Comparison of ENCODE assay signal across 20 mouse cellular contexts in the genomic region with DNA sequence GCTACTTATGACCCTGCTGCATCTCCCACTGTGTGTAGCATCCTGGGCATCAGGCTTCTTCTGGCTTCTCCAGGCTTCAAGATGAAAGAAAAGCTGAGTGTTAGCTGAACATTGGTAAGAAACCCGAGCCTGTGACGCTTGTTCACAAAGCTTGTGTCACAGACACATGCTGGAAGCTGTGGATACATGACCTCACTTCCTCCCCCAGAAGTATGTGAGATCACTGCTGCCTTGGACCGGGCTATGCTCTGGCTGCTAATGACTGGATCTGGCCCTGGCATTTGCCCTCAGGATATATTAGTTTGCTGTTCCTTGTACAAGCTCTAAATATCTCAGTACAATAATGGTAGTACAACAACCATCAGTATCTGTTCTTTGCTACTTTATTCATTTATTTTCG. TPM values are rescaled to one million over a fixed set of nuclear protein-coding genes. Genes with fewer than 3 reads are reported as not detected.
A peak's percentile ranks its signal among the peaks of the same experiment; 100 is the strongest.
DNase-seq lines count a peak whose midpoint lies in the region; ATAC-seq lines count a peak whose summit lies in the region.
"Had no signal": no experiment of that assay in that cellular context is flagged by ENCODE, and none has a peak within 500 bp of the region (broad histone marks: within the 10 kb centered on the region; RNA-seq: fewer than 3 reads in every experiment).

No protein-coding gene starts in this region.

- peak; percentile 53 for DNase-seq in adrenal gland, adult 8-10 months
- DNase-seq in adrenal gland, postnatal 25 days = no peak
- DNase-seq in heart, postnatal 36 days = no peak
- peak; percentile 65 for DNase-seq in 416B (ENCODE audit: low read depth)
- DNase-seq in embryonic facial prominence, embryonic 11.5 days (ENCODE audit: low spot score) = peak; percentile 24
- no peak for DNase-seq in midbrain, embryonic 10.5 days (ENCODE audit: low spot score)
- DNase-seq: B cell, adult 2 months; cerebellum, adult 8-10 months; heart, postnatal 10 days; kidney, adult 9 months; right cerebral cortex, postnatal 14 days; thymus, postnatal 36 days had no signal

- H3K4me3 ChIP-seq in heart, embryonic 15.5 days = no peak overlapping the region
- H3K4me3 ChIP-seq in embryonic facial prominence, embryonic 11.5 days (ENCODE audit: low read depth, low read length) = no peak overlapping the region
- H3K4me3 ChIP-seq in midbrain, embryonic 10.5 days = no peak overlapping the region
- H3K4me3 ChIP-seq: hindbrain, embryonic 13.5 days; midbrain, embryonic 15.5 days; myocyte had no signal

- no peak for ATAC-seq in heart, embryonic 15.5 days (replicated peaks; ENCODE audit: insufficient number of reproducible peaks, insufficient read depth, low FRiP score, low read depth)
- ATAC-seq in embryonic facial prominence, embryonic 11.5 days (replicated peaks; ENCODE audit: insufficient number of reproducible peaks, low FRiP score, low TSS enrichment, low read depth) = no peak
- ATAC-seq: forebrain, embryonic 16.5 days; inflammation-experienced regulatory T-cells, adult 6 months; midbrain, embryonic 15.5 days had no signal

- 0 out of 2 replicates have a peak, but pooled peaks cover 2% of the 10 kb centered on the region for H3K4me1 ChIP-seq in heart, embryonic 15.5 days (replicated peaks)
- no peaks in the 10 kb centered on the region for H3K4me1 ChIP-seq in embryonic facial prominence, embryonic 11.5 days (ENCODE audit: control insufficient read depth, insufficient read depth, low read length)
- H3K4me1 ChIP-seq in midbrain, embryonic 10.5 days = no peaks in the 10 kb centered on the region
- H3K4me1 ChIP-seq: midbrain, embryonic 15.5 days had no signal

- H3K27ac ChIP-seq in heart, embryonic 15.5 days = peak overlapping the region; percentile 42; the same call in 1 of the 2 replicates
- no peak overlapping the region for H3K27ac ChIP-seq in embryonic facial prominence, embryonic 11.5 days (replicated peaks; ENCODE audit: low read depth, low read length)
- no peak overlapping the region for H3K27ac ChIP-seq in midbrain, embryonic 10.5 days (replicated peaks)
- H3K27ac ChIP-seq: hindbrain, embryonic 13.5 days; liver, embryonic 14.5 days; midbrain, embryonic 15.5 days had no signal

- H3K27me3 ChIP-seq in heart, embryonic 15.5 days = no peaks in the 10 kb centered on the region
- no peaks in the 10 kb centered on the region for H3K27me3 ChIP-seq in embryonic facial prominence, embryonic 11.5 days (ENCODE audit: control insufficient read depth, insufficient read depth, low read length)
- no peaks in the 10 kb centered on the region for H3K27me3 ChIP-seq in midbrain, embryonic 10.5 days (ENCODE audit: low read depth, poor library complexity, severe bottlenecking)
- H3K27me3 ChIP-seq: hindbrain, embryonic 13.5 days; midbrain, embryonic 15.5 days had no signal

- H3K9me3 ChIP-seq in heart, embryonic 15.5 days (replicated peaks) = no peaks in the 10 kb centered on the region
- no peaks in the 10 kb centered on the region for H3K9me3 ChIP-seq in embryonic facial prominence, embryonic 11.5 days (replicated peaks; ENCODE audit: control insufficient read depth, low read length)
- H3K9me3 ChIP-seq in midbrain, embryonic 10.5 days (replicated peaks) = no peaks in the 10 kb centered on the region
- H3K9me3 ChIP-seq: hindbrain, embryonic 13.5 days; midbrain, embryonic 15.5 days had no signal

- no peaks in the 10 kb centered on the region for H3K36me3 ChIP-seq in heart, embryonic 15.5 days
- H3K36me3 ChIP-seq in embryonic facial prominence, embryonic 11.5 days (replicated peaks; ENCODE audit: control insufficient read depth, insufficient read depth, low read depth, low read length) = no peaks in the 10 kb centered on the region
- no peaks in the 10 kb centered on the region for H3K36me3 ChIP-seq in midbrain, embryonic 10.5 days
- H3K36me3 ChIP-seq: hindbrain, embryonic 13.5 days; midbrain, embryonic 15.5 days had no signal

- H3K9ac ChIP-seq in heart, embryonic 15.5 days = no peak overlapping the region
- H3K9ac ChIP-seq in embryonic facial prominence, embryonic 11.5 days (replicated peaks; ENCODE audit: low read length) = no peak overlapping the region
- H3K9ac ChIP-seq: hindbrain, embryonic 13.5 days; liver, embryonic 14.5 days; midbrain, embryonic 15.5 days had no signal

- no peak overlapping the region for H3K4me2 ChIP-seq in heart, embryonic 15.5 days
- H3K4me2 ChIP-seq in embryonic facial prominence, embryonic 11.5 days (ENCODE audit: low read depth, low read length) = no peak overlapping the region
- H3K4me2 ChIP-seq: hindbrain, embryonic 13.5 days; midbrain, embryonic 15.5 days had no signal

- intact Hi-C loops in heart, postnatal 36 days (cut with DNase I) = no loop called here

- WGBS in heart, embryonic 15.5 days = 36% methylated on average over 4 of the region's 4 CpGs
- WGBS in embryonic facial prominence, embryonic 11.5 days = 43% methylated on average over 4 of the region's 4 CpGs
- 76% methylated on average over 4 of the region's 4 CpGs for WGBS in midbrain, embryonic 10.5 days

RNA-seq across cellular contexts. Expression of gene Siah1a, which starts 55.2 kb away (rescaled TPM):
- total RNA-seq in adrenal gland, adult 8-10 months (2022) = 10 to 100 TPM; 17.7 to 23.7 (median 19.7) TPM
- 19.1 and 20.3 TPM in 2 replicates for total RNA-seq in adrenal gland, postnatal 25 days (2021)
- 29.8 and 30.5 TPM in 2 replicates for polyA plus RNA-seq in heart, embryonic 15.5 days (2015; fragmentation: Nextera tagmentation; extraction: Ambion mirVana)
- 10 to 100 TPM; 16.1 to 17.7 TPM for total RNA-seq in heart, postnatal 36 days (2021)
- 74.9 and 84.7 TPM in 2 replicates for polyA plus RNA-seq in embryonic facial prominence, embryonic 11.5 days (2014; fragmentation: Nextera tagmentation; extraction: Ambion mirVana)
- polyA plus RNA-seq in midbrain, embryonic 10.5 days (2016; fragmentation: Nextera tagmentation; extraction: Ambion mirVana) = 55.1 and 56.8 TPM in 2 replicates

RNA-seq across cellular contexts. Expression of gene Gm10638, which starts 55.5 kb away (rescaled TPM):
- 1 to 10 TPM; 2.0 to 5.3 (median 2.6) TPM for total RNA-seq in adrenal gland, adult 8-10 months (2022)
- total RNA-seq in adrenal gland, postnatal 25 days (2021) = 2.0 and 4.3 TPM in 2 replicates
- 3.9 and 4.2 TPM in 2 replicates for polyA plus RNA-seq in heart, embryonic 15.5 days (2015; fragmentation: Nextera tagmentation; extraction: Ambion mirVana)
- total RNA-seq in heart, postnatal 36 days (2021) = 1 to 10 TPM; 3.5 to 3.8 TPM
- 4.3 and 5.2 TPM in 2 replicates for polyA plus RNA-seq in embryonic facial prominence, embryonic 11.5 days (2014; fragmentation: Nextera tagmentation; extraction: Ambion mirVana)
- polyA plus RNA-seq in midbrain, embryonic 10.5 days (2016; fragmentation: Nextera tagmentation; extraction: Ambion mirVana) = 4.7 and 5.6 TPM in 2 replicates
- total RNA-seq: megakaryocyte, adult 5-6 weeks had no signal

Comparison
In these comparisons a context has a peak if more than half of its experiments do, and no peak if none do; other contexts are left out.
1. DNase-seq: peak in adrenal gland, adult 8-10 months (single experiment), 416B (single experiment) and embryonic facial prominence, embryonic 11.5 days (single experiment); none in adrenal gland, postnatal 25 days (single experiment), heart, postnatal 36 days (0 of 2) and midbrain, embryonic 10.5 days (single experiment).